Mouse (Mus musculus) olfactory bulb, adult 2 months (tissue): Measurements from ENCODE around the gene Ythdc1.

Source experiments
- CTCF ChIP-seq: fragments of 200-500 bp; IDR thresholded peaks from 2 replicates; pipeline ENCODE4 v1.5.1; 2012; ENCODE audit warnings: low read depth, mild to moderate bottlenecking, low read length, moderate library complexity; ENCODE audit not compliant: insufficient read depth
- POLR2A ChIP-seq: fragments of 200-500 bp; IDR thresholded peaks from 2 replicates; pipeline ENCODE4 v1.6.1; 2012; ENCODE audit warnings: mild to moderate bottlenecking, low read depth, low read length, moderate library complexity; ENCODE audit not compliant: insufficient read depth

DNA sequence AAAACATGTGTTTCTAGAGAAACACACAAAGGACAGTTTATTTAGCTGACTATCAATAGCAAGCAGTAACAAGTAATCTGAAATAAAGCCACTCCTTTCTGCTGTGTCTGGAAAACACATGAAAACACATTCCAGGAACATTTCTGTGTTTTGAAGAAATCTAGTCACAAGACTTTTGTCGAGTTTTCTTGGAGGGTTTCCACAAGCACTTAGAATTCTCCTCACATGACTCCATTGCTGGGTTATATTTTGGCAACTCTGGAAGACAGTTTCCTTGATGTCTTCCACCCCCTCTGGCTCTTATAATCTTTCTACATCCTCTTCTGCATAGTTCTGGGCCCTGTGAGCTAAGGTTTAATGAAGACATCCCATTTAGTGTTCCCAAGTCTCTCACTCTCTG lies 25.6 kb upstream of the Ythdc1 start:
- TF ChIP-seq CTCF (no peak), POLR2A (no peak)
